Mouse (Mus musculus) midbrain, postnatal 0 days (tissue): ENCODE measurements around the gene Lgals3bp. TPM values are rescaled to one million over a fixed set of nuclear protein-coding genes. Genes with fewer than 3 reads are reported as not detected.
A peak's percentile ranks its signal among the peaks of the same experiment; 100 is the strongest.

ENCODE experiments used
- ATAC-seq: fragments of 200-750 bp; cut with Nextera tagmentation; 2 replicates; pipeline ENCODE4 v1.8.0; 2017; ENCODE audit warnings: moderate number of reproducible peaks, mild to moderate bottlenecking, moderate TSS enrichment, moderate library complexity; ENCODE audit not compliant: low FRiP score
- DNase-seq: peaks from one replicate; pipeline ENCODE4 v3.0.0-alpha.2; 2015; ENCODE audit warnings: low spot score
- H3K27ac ChIP-seq: fragments of 300-500 bp; sonication (generic); 2 replicates; pipeline ENCODE4 v1.5.1; 2014; ENCODE audit warnings: low read depth, mild to moderate bottlenecking, low read length, mixed read lengths
- H3K27me3 ChIP-seq: fragments of 300-500 bp; sonication (generic); 2 replicates; pipeline ENCODE4 v1.6.1; 2014; ENCODE audit warnings: low read length, control low read depth, mixed read lengths; ENCODE audit not compliant: insufficient read depth
- H3K36me3 ChIP-seq: fragments of 300-500 bp; sonication (generic); 2 replicates; pipeline ENCODE4 v1.6.1; 2014; ENCODE audit warnings: low read length, control low read depth, mixed read lengths; ENCODE audit not compliant: insufficient read depth
- H3K4me1 ChIP-seq: fragments of 300-500 bp; sonication (generic); 2 replicates; pipeline ENCODE4 v1.6.1; 2014; ENCODE audit warnings: mild to moderate bottlenecking, control low read depth, antibody characterized with exemption, low read length, mixed read lengths; ENCODE audit not compliant: insufficient read depth
- H3K4me2 ChIP-seq: fragments of 300-500 bp; sonication (generic); 2 replicates; pipeline ENCODE4 v1.6.1; 2014; ENCODE audit warnings: low read depth, mild to moderate bottlenecking, low read length, mixed read lengths; ENCODE audit not compliant: poor library complexity, severe bottlenecking
- H3K4me3 ChIP-seq: fragments of 300-500 bp; sonication (generic); 2 replicates; pipeline ENCODE4 v1.5.1; 2014; ENCODE audit warnings: low read depth, mild to moderate bottlenecking, low read length, moderate library complexity
- H3K9ac ChIP-seq: fragments of 300-500 bp; sonication (generic); replicated peaks from 2 replicates; pipeline ENCODE4 v1.6.1; 2014; ENCODE audit warnings: mild to moderate bottlenecking, low read length, moderate library complexity, mixed read lengths; ENCODE audit not compliant: poor library complexity, severe bottlenecking
- H3K9me3 ChIP-seq: fragments of 300-500 bp; sonication (generic); 2 replicates; pipeline ENCODE4 v1.6.1; 2016; ENCODE audit warnings: low read length, control low read depth
- CTCF ChIP-seq: IDR thresholded peaks from 2 replicates; pipeline ENCODE4 v1.5.1; 2016; ENCODE audit warnings: antibody characterized with exemption, mild to moderate bottlenecking
- WGBS: fragments of 180-500 bp; shearing (Covaris S2); extraction: QIAGEN DNeasy Blood & Tissue Kit; methylation state at CpG from one replicate; pipeline ENCODE4 v1.1.7; 2014; 5-methylcytosine and 5-hydroxymethylcytosine counted together
- polyA plus RNA-seq: library from polyadenylated mRNA; unstranded; fragments of >200 nt; fragmentation: Nextera tagmentation; extraction: Ambion mirVana; gene quantifications from 2 replicates; pipeline ENCODE4 v1.2.1, GENCODE M21; 2015
- total RNA-seq: library from RNA; depleted of rRNA; stranded (reverse); fragments of >200 nt; gene quantifications from 2 replicates; pipeline ENCODE4 v1.2.3, GENCODE M21; 2014

Gene Lgals3bp
- total and polyA plus RNA-seq, 2 experiments from 2014 or later: 14.2 to 17.4 TPM

- TF ChIP-seq CTCF: no peak
- H3K9ac ChIP-seq: no peak overlapping the region
- 78% methylated on average over 16 of the region's 16 CpGs for WGBS
- no peak overlapping the region for H3K27ac ChIP-seq
- H3K4me3 ChIP-seq: no peak overlapping the region
- ATAC-seq (no peak), DNase-seq (no peak)
- no peak overlapping the region for H3K4me2 ChIP-seq
- H3K27me3 ChIP-seq: no peaks in the 10 kb centered on the region
- peaks cover 10% of the 10 kb centered on the region for H3K4me1 ChIP-seq
- H3K9me3 ChIP-seq: no peaks in the 10 kb centered on the region
- H3K36me3 ChIP-seq: no peaks in the 10 kb centered on the region
Measured at GRCm38 (mm10) chr11:118431100-118431948, 29.4 kb upstream of the Lgals3bp start.

- Histone ChIP-seq H3K36me3 (no peaks in the 10 kb centered on the region), H3K4me3 (no peak overlapping the region), H3K27me3 (no peaks in the 10 kb centered on the region), H3K9ac (no peak overlapping the region; the same call in 1 of the 2 replicates), H3K4me1 (peaks cover 10% of the 10 kb centered on the region), H3K27ac (no peak overlapping the region), H3K9me3 (no peaks in the 10 kb centered on the region), H3K4me2 (0 out of 2 replicates have a peak overlapping the region, but pooled peaks have one; percentile 7)
- DNase-seq: no peak
- ATAC-seq: no peak
- 57% methylated on average over 4 of the region's 4 CpGs for WGBS
- TF ChIP-seq CTCF: no peak
Measured at GRCm38 (mm10) chr11:118430291-118430885, 28.5 kb upstream of the Lgals3bp start.

GRCm38 (mm10) chr11:118428944-118429709 lies 27.2 kb upstream of the Lgals3bp start:
- H3K27me3 ChIP-seq: no peaks in the 10 kb centered on the region
- H3K36me3 ChIP-seq: no peaks in the 10 kb centered on the region
- TF ChIP-seq CTCF: no peak
- peak overlapping the region; percentile 26 for H3K4me3 ChIP-seq
- no peaks in the 10 kb centered on the region for H3K9me3 ChIP-seq
- peak overlapping the region; percentile 42 for H3K4me2 ChIP-seq
- WGBS: 62% methylated on average over 8 of the region's 8 CpGs
- DNase-seq (no peak), ATAC-seq (no peak)
- H3K4me1 ChIP-seq: peaks cover 10% of the 10 kb centered on the region
- no peak overlapping the region for H3K27ac ChIP-seq
- no peak overlapping the region for H3K9ac ChIP-seq

GRCm38 (mm10) chr11:118428460-118428868 lies 26.6 kb upstream of the Lgals3bp start:
- 7% methylated on average over 11 of the region's 11 CpGs for WGBS
- Histone ChIP-seq H3K27me3 (no peaks in the 10 kb centered on the region), H3K36me3 (no peaks in the 10 kb centered on the region), H3K9me3 (no peaks in the 10 kb centered on the region), H3K9ac (peak overlapping the region; percentile 46; the same call in 1 of the 2 replicates), H3K4me2 (peak overlapping the region; percentile 42), H3K4me1 (peaks cover 10% of the 10 kb centered on the region), H3K4me3 (peak overlapping the region; percentile 26), H3K27ac (no peak overlapping the region)
- no peak for DNase-seq
- TF ChIP-seq CTCF: no peak
- ATAC-seq: no peak

GRCm38 (mm10) chr11:118427986-118428385 lies 26.1 kb upstream of the Lgals3bp start, which contains the start of gene C1qtnf1:
Gene C1qtnf1 (plus strand): TSS chr11:118428203.
- WGBS: 2% methylated on average over 8 of the region's 8 CpGs

More at GRCm38 (mm10) chr11:118427986-118428385, 26.1 kb upstream of the Lgals3bp start, which contains the start of gene C1qtnf1:
- TF ChIP-seq CTCF: peak; percentile 16; the same call in 1 of the 2 replicates
- Histone ChIP-seq H3K4me2 (peak within 1 kb of the TSS; percentile 42), H3K9me3 (no peaks in the 10 kb centered on the region), H3K36me3 (no peaks in the 10 kb centered on the region), H3K27me3 (no peaks in the 10 kb centered on the region), H3K9ac (peak within 1 kb of the TSS; percentile 46; the same call in 1 of the 2 replicates), H3K4me1 (peaks cover 10% of the 10 kb centered on the region), H3K27ac (0 out of 2 replicates have a peak within 1 kb of the TSS, but pooled peaks have one; percentile 18), H3K4me3 (peak within 1 kb of the TSS; percentile 26)
- DNase-seq: peak; percentile 51
- no peak for ATAC-seq
